Mouse (Mus musculus): ENCODE measurements around the gene Kcnj16.

DNA sequence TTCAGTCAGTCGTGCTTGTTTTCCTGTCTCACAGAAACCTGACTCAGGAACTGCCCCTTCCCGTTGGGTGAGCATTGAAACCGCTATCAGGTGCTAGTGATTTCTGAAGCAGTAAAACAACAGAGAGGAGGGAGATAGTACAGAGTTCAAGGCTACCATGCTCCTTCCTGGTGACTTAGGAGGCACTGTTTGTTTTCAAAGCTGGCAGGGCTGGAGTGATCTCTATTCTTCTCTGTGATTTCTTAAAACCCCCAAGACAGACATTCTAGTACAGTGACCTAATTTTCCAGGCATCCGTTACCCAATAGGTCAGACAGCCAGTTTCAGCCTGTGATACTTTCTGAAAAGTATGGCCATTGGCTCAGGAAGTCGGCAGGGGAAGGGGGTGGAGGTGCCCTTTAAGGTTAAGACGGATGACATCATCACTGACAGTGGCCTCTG is 25.1 kb upstream of the Kcnj16 start:
- no peak for TF ChIP-seq CTCF (IDR thresholded peaks at IDR 0.05; ENCODE audit: low read depth)
- no peak for TF ChIP-seq EP300 (IDR thresholded peaks at IDR 0.05; ENCODE audit: low read depth)

Measured in heart, postnatal 0 days (tissue).